Mouse (Mus musculus) layer of hippocampus, adult 2 months (tissue): ENCODE results near the gene Hdgfl2. TPM values are rescaled to one million over a fixed set of nuclear protein-coding genes. Genes with fewer than 3 reads are reported as not detected.
"Not testable (repeated sequence)": the region's sequence is repeated elsewhere in the genome, so short reads cannot be mapped to it uniquely, and the experiment has no call there.

ENCODE experiments used
- DNase-seq, 2 experiments: peaks; one replicate each; pipeline ENCODE4 v3.0.0; 2022; ENCODE audit warnings: low spot score in 2 of 2
- H3K27ac ChIP-seq: fragments of 200-600 bp; 2 replicates; pipeline ENCODE4 v1.8.1; 2022
- H3K4me3 ChIP-seq: fragments of 200-600 bp; 2 replicates; pipeline ENCODE4 v1.8.1; 2022; ENCODE audit warnings: mild to moderate bottlenecking
- CTCF ChIP-seq: fragments of 200-600 bp; conservative IDR thresholded peaks from 2 replicates; pipeline ENCODE4 v1.8.1; 2022; ENCODE audit warnings: antibody characterized with exemption, mild to moderate bottlenecking, moderate library complexity
- total RNA-seq, 2 experiments: library from RNA; stranded (reverse); gene quantifications; 2 replicates each; pipeline ENCODE4 v1.2.3; 2021

The Hdgfl2 gene
- total RNA-seq, 2 experiments from 2014 or later = 122 to 135 TPM

- no peak for DNase-seq
- no peak for TF ChIP-seq CTCF
- no peak overlapping the region for H3K27ac ChIP-seq
- no peak overlapping the region for H3K4me3 ChIP-seq
These were observed 8.3 kb upstream of the Hdgfl2 start for GRCm38 (mm10) chr17:56071126-56071525.

GRCm38 (mm10) chr17:56072243-56072642, 7.2 kb upstream of the Hdgfl2 start:
- no peak overlapping the region for H3K4me3 ChIP-seq
- no peak for TF ChIP-seq CTCF
- DNase-seq = no peak
- H3K27ac ChIP-seq = no peak overlapping the region

DNA sequence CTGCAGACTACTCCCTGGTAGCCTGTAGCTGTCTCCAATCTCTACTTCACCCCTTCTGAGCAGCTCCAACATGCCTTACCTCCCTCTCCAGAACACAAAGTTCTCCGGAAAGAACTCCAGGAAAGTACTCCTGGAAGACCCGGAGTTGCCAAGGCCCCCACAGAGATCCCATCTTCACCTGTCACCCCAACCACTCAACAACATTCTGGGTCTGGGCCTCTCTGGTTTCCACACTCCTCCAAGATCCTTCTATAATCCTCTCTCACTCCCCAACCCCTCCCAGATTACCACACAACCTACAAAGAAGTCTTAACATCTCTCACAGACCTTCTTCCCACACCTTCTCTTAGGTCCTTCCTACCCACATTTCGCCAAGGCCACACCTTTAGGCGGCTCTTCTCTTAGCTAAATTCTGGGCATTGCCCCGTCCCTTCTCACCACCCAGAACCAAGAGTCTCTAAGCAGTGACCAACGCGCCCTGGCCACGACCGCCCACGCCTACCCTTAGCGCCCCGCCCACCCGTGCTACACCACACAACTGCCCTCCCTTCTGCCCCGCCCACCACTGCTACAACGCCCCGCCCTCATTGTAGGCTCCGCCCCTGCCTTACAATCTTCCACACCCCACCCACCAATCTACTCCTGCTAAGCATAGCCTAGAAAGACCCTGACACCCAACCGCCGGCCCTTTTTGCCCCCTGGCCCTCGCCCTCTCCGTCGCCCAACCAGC, 5.2 kb upstream of the Hdgfl2 start:
- H3K4me3 ChIP-seq = peak overlapping the region; percentile 94
- peak overlapping the region; percentile 90 for H3K27ac ChIP-seq
- peak; percentile 55 to 65 for DNase-seq
- TF ChIP-seq CTCF = no peak

DNA sequence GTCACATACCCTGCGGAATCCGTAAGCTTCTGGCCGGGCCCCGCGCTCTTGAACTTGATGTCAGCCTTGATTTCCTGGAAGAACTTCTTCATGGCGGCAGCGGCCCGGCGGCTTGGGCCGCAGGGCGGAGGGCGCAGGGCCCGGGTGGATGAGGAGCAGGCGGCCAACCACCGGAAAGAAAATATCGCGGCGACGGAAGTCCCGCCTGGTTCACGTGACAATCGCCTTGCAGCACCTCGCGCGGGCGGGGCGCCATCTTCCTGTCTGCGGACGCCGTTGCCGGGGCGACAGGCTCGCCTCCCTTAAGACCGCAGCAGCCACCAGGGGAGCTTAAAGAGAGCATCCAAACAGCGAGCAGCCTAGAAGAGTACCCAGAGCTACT, 4.6 kb upstream of the Hdgfl2 start, which contains the start of gene Ubxn6:
Gene Ubxn6 (minus strand): TSS at position 202 of the 382 bp plus-strand sequence.
- TF ChIP-seq CTCF = peak; percentile 73
- Histone ChIP-seq H3K4me3 (peak within 1 kb of the TSS; percentile 94), H3K27ac (peak within 1 kb of the TSS; percentile 90)
- DNase-seq = peak; percentile 97 to 99

DNA sequence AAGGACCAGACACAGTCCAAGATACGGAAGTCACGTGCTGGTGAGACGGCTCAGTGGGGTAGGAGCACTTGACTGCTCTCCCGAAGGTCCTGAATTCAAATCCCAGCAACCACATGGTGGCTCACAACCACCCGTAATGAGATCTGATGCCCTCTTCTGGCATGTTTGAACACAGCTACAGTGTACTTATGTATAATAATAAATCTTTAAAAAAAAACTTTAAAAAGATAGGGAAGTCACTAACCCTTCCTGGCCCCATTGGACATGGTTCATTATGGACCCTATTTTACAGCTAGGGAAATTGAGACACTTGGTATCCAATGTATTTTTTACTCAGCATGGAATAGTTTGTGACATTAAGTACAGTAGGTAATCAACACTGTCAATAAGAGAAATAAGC, 1.9 kb upstream of the Hdgfl2 start:
- peak; percentile 32; the same call in 1 of the 2 replicates for TF ChIP-seq CTCF
- Histone ChIP-seq H3K27ac (no peak overlapping the region), H3K4me3 (no peak overlapping the region)
- DNase-seq = no peak

DNA sequence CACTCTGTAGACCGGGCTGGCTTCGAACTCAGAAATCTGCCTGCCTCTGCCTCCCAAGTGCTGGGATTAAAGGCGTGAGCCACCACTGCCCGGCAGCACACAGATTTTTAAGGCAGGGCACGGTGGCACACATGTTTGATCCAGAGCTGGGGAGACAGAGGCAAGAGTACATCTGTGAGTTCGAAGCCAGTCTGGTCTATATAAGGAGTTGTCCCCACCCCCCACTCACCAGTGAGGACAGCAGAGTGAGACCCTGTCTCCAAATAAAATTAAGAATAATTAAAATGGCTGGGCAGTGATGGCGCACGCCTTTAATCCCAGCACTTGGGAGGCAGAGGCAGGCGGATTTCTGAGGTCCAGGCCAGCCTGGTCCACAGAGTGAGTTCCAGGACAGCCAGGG, 1.1 kb upstream of the Hdgfl2 start:
- DNase-seq = not testable (repeated sequence)
- peak overlapping the region; percentile 78 for H3K27ac ChIP-seq
- peak overlapping the region; percentile 44 for H3K4me3 ChIP-seq

DNA sequence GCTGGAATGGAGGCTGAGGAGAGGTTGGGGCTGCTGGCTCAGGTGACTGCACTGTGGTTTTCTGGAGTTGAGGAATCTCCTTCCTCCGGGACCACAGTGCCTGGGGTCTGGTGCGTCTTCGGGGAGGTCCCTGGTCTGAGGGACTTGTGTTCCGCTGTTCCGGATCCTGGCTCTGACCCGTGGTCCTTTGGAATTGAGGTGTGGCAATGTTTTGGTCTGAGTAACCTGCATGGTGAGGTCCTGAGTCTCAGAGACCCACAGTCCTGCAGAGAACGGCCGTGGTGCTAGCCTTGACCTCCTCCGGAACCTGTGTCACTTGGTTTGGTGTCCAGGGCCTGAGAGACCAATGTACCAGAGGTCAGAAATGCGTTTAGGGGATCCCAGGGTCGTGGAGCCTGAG, 487 bp downstream of the Hdgfl2 start:
- Histone ChIP-seq H3K27ac (peak overlapping the region; percentile 88), H3K4me3 (peak overlapping the region; percentile 82)
- no peak for TF ChIP-seq CTCF
- no peak for DNase-seq

GRCm38 (mm10) chr17:56080781-56081585, 1.5 kb downstream of the Hdgfl2 start:
- Histone ChIP-seq H3K27ac (peak overlapping the region; percentile 88), H3K4me3 (peak overlapping the region; percentile 82)
- peak; percentile 27 for TF ChIP-seq CTCF
- DNase-seq = peak; percentile 59 to 76

DNA sequence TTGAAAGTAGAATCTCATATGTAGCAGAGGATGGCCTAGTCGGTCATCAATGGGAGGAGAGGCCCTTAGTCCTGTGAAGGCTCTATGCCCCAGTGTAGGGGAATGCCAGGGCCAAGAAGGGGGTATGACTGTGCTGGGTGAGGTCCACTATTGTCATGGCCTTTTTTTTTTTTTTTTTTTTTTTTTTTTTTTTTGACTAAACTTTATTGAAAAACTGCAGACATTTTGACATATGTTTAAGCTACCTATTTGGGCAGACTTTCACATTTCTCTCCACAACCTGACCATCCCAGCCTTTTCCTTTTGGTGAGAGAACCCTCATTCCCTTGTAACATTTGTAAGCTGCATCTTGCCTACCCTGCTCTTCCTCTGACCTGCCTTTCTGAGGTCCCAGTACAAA, 12.9 kb downstream of the Hdgfl2 start:
- Histone ChIP-seq H3K27ac (0 out of 2 replicates have a peak overlapping the region, but pooled peaks have one; percentile 15), H3K4me3 (no peak overlapping the region)
- DNase-seq = no peak
- no peak for TF ChIP-seq CTCF

DNA sequence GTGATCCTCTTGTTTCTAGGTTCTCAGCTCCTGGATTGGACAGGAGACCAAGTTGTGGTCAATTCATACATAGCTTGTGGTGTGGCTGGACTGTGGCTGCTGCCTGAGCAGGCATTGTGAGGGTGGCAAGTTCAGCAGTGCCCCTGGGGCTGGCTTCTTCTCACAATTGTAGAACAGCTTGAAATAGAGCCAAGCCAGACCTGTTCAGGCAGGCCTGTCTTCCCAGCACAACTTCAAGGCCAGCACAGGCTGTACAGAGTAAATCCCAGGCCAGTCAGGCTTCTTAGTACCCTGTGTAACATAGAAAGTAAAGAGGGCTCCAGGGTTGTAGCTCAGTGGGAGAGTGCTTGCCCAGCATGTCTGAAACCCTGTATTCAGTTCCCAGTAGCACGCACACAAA, 13.4 kb downstream of the Hdgfl2 start:
- no peak overlapping the region for H3K4me3 ChIP-seq
- 0 out of 2 replicates have a peak overlapping the region, but pooled peaks have one; percentile 15 for H3K27ac ChIP-seq
- DNase-seq = no peak
- TF ChIP-seq CTCF = no peak

- H3K27ac ChIP-seq = no peak overlapping the region
- TF ChIP-seq CTCF = no peak
- no peak for DNase-seq
These were observed 17.4 kb downstream of the Hdgfl2 start for GRCm38 (mm10) chr17:56096883-56097282.

GRCm38 (mm10) chr17:56098180-56098579, 18.7 kb downstream of the Hdgfl2 start:
- no peak for TF ChIP-seq CTCF
- DNase-seq = no peak
- H3K4me3 ChIP-seq = no peak overlapping the region
- H3K27ac ChIP-seq = no peak overlapping the region

More at GRCm38 (mm10) chr17:56096883-56097282, 17.4 kb downstream of the Hdgfl2 start:
- H3K4me3 ChIP-seq = no peak overlapping the region

GRCm38 (mm10) chr17:56098711-56099572, 19.5 kb downstream of the Hdgfl2 start:
- Histone ChIP-seq H3K4me3 (no peak overlapping the region), H3K27ac (no peak overlapping the region)
- TF ChIP-seq CTCF = no peak; the same call in 1 of the 2 replicates
- DNase-seq = no peak
